Mouse (Mus musculus) brain, embryonic 14.5 days (tissue): Measurements from ENCODE around the gene Mcf2l.

Source experiments
- CTCF ChIP-seq: fragments of 200-500 bp; IDR thresholded peaks from 2 replicates; pipeline ENCODE4 v1.5.1; 2012; ENCODE audit warnings: inconsistent platforms, mild to moderate bottlenecking, moderate library complexity, borderline replicate concordance; ENCODE audit not compliant: insufficient read depth, insufficient read length; ENCODE audit errors: extremely low read depth
- POLR2A ChIP-seq: fragments of 200-500 bp; IDR thresholded peaks from 2 replicates; pipeline ENCODE4 v1.6.1; 2012; ENCODE audit warnings: mild to moderate bottlenecking, inconsistent platforms, borderline replicate concordance; ENCODE audit not compliant: poor library complexity, insufficient read depth, insufficient read length, severe bottlenecking; ENCODE audit errors: extremely low read depth

GRCm38 (mm10) chr8:12928033-12928432 lies 54.4 kb downstream of the Mcf2l start:
- TF ChIP-seq CTCF (no peak), POLR2A (no peak)
